Mouse (Mus musculus): Measurements from ENCODE around the gene Rpl24. TPM values are rescaled to one million over a fixed set of nuclear protein-coding genes. Genes with fewer than 3 reads are reported as not detected.
A peak's percentile ranks its signal among the peaks of the same experiment; 100 is the strongest.
"Not testable (repeated sequence)": the region's sequence is repeated elsewhere in the genome, so short reads cannot be mapped to it uniquely, and the experiment has no call there.

Rpl24 gene
- 738 and 757 TPM in 2 replicates for total RNA-seq (2021)
- long read RNA-seq, transcript Rpl24-204 (5 exons, 639 nt): minor isoform, 12 of 178 reads
- long read RNA-seq, transcript Rpl24-201 (6 exons, 677 nt): major isoform, 162 of 178 reads
- long read RNA-seq, partial matches to known transcripts: 3 of 178 reads
- long read RNA-seq, other reads (novel, unspliced or antisense): 1 of 178 reads

GRCm38 (mm10) chr16:55966212-55966871, at the start of gene Rpl24:
Rpl24 (plus strand) TSS chr16:55966275.
- peak; percentile 93 for DNase-seq

GRCm38 (mm10) chr16:55922079-55922478, 44.0 kb upstream of the Rpl24 start:
- DNase-seq: no peak

- no peak for DNase-seq
These were observed 42.1 kb upstream of the Rpl24 start for GRCm38 (mm10) chr16:55924010-55924409.

- peak; percentile 29 for DNase-seq
These were observed 32.3 kb upstream of the Rpl24 start for GRCm38 (mm10) chr16:55933681-55934343.

- DNase-seq: peak; percentile 79
These were observed 31.5 kb upstream of the Rpl24 start, which contains the start of gene Cep97 for GRCm38 (mm10) chr16:55934453-55935037. Cep97 (minus strand) TSS chr16:55934855.

GRCm38 (mm10) chr16:55938761-55939160, 27.3 kb upstream of the Rpl24 start:
- no peak for DNase-seq

- no peak for DNase-seq
These were observed 26.4 kb upstream of the Rpl24 start for GRCm38 (mm10) chr16:55939703-55940102.

GRCm38 (mm10) chr16:55940781-55941180, 25.3 kb upstream of the Rpl24 start:
- no peak for DNase-seq

GRCm38 (mm10) chr16:55947266-55947665, 18.8 kb upstream of the Rpl24 start:
- DNase-seq: no peak

- DNase-seq: not testable (repeated sequence)
These were observed 18.1 kb upstream of the Rpl24 start for GRCm38 (mm10) chr16:55947876-55948410.

- no peak for DNase-seq
These were observed 17.1 kb upstream of the Rpl24 start for GRCm38 (mm10) chr16:55948963-55949362.

- no peak for DNase-seq
These were observed 15.6 kb upstream of the Rpl24 start for GRCm38 (mm10) chr16:55950462-55950861.

- DNase-seq: peak; percentile 18
These were observed 15.0 kb upstream of the Rpl24 start for GRCm38 (mm10) chr16:55950946-55951678.

- DNase-seq: no peak
These were observed 14.3 kb upstream of the Rpl24 start for GRCm38 (mm10) chr16:55951679-55952327.

GRCm38 (mm10) chr16:55952771-55953170, 13.3 kb upstream of the Rpl24 start:
- no peak for DNase-seq

GRCm38 (mm10) chr16:55954196-55954595, 11.9 kb upstream of the Rpl24 start:
- DNase-seq: not testable (repeated sequence)

- not testable (repeated sequence) for DNase-seq
These were observed 3.0 kb upstream of the Rpl24 start for GRCm38 (mm10) chr16:55963068-55963467.

GRCm38 (mm10) chr16:55964126-55964949, 1.7 kb upstream of the Rpl24 start:
- peak; percentile 24 for DNase-seq

- no peak for DNase-seq
These were observed 1.1 kb downstream of the Rpl24 start for GRCm38 (mm10) chr16:55967221-55967620.

- DNase-seq: peak; percentile 43
These were observed 3.1 kb downstream of the Rpl24 start for GRCm38 (mm10) chr16:55969147-55969546.

GRCm38 (mm10) chr16:55970416-55970815, 4.3 kb downstream of the Rpl24 start:
- no peak for DNase-seq
